Mouse (Mus musculus): ENCODE results near the gene Pard3.

Gene Pard3

GRCm38 (mm10) chr8:127535846-127536220 is 472.1 kb downstream of the Pard3 start:
- DNase-seq (ENCODE audit: extremely low read depth, low read depth, low spot score) = no peak

DNA sequence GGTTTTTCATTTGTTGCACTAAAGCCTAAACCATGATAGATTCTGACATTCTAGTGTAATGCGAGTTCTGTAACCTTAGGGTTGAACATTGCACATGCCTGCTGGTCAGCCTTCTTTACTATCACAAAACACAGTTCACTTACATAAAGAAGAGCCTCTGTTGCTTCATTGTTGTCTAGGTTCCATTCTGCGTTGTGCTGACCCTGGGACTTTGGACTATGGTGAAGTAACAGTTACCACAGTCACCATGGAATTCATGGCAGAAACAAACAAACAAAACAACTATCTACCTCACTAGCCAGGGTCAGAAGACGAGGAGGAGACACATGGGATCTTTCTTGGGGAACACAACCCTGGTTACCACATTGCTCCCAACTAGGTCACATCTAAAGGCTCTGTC is 476.1 kb downstream of the Pard3 start:
- no peak for DNase-seq (ENCODE audit: extremely low read depth, low read depth, low spot score)

DNA sequence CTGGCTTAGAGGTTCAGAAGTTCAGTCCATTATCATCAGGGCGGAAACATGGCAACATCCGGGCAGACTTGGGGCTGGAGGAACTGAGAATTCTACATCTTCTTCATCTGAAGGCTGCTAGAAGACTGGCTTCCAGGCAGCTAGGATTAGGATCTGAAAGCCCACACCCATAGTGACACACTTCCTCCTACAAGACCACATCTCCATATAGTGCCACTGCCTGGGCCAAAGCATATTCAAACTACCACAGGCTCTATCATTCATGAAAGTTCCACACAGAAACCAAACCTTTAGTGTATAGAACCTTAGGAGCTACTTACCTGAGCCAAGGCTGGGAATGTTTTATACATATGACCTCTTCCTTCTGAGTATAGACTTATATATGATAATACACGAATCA is 476.6 kb downstream of the Pard3 start:
- no peak for DNase-seq (ENCODE audit: extremely low read depth, low read depth, low spot score)

DNA sequence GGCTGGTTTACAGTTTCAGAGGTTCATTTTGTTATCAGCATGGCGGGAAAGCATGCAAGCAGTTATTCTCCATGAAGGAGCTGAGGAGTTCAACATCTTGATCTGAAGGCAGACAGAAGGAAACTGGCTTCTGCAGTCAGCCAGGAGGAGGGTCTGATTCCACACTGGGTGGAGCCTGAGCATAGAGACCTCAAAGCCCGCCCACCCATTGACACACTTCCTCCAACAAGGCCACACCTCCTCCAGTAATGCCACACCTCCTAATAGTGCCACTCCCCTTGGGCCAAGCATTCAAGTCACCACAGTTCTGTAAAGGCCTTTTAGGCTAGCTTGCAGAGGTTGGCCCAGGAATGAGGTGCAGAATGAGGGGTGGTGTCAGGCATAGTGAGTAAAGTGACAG is 478.5 kb downstream of the Pard3 start:
- DNase-seq (ENCODE audit: extremely low read depth, low read depth, low spot score) = no peak

DNA sequence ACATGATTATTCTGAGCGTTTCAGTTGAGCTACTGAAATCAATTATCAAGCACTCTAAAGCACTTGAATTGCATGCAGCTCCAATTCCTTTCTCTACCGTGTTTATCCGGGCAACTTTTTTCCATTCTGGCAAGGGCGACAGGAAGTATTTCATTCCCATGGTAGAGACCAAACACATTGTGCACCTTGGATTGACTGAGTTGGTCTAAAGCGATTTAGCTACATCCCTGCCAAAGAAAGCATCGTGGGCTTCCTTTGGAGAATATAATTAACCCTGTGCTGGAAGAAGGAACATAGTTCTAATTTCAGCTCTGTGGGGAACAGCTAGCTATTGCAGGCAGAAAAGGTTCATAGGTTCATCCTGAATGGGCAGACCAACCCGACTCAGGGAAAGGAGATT is 480.0 kb downstream of the Pard3 start:
- no peak for DNase-seq (ENCODE audit: extremely low read depth, low read depth, low spot score)

DNA sequence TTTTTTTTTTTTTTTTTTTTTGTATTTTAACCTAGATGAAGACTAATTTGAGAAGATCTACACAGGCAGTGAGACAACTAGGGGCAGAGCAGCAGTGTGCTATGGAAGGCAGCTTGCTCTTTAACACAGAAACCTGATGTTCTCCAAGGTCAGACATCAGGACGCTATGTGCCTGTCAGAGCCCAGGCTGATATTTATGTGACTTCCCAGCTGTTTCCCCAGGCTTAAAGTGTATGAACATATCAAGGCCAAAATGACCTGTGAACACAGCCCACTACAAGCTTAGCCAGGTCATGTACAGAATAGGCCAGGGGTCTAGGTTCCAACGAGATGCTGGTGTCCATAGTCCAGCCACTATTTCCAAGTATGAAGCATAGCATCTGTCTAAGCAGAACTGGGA is 482.5 kb downstream of the Pard3 start:
- DNase-seq (ENCODE audit: extremely low read depth, low read depth, low spot score) = no peak

DNA sequence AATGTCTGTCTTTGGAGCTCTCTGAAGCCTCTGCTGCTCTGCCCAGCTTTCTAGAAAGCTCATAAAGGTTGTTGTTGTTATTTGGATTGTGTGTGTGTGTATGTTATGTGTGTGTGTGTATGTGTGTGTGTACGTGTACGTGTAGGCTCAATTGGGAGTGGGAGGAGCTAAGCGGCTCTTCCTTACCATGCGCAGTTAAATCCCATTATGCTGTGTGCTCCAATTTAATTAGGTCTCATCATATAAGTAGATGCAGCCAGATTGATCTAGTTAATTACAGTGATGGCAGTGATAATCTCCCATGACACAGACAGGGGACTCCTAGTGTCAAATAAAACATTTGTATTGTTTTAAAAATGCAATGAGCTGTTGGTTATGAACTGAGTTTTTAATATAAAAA is 487.2 kb downstream of the Pard3 start:
- DNase-seq (ENCODE audit: extremely low read depth, low read depth, low spot score) = no peak

DNA sequence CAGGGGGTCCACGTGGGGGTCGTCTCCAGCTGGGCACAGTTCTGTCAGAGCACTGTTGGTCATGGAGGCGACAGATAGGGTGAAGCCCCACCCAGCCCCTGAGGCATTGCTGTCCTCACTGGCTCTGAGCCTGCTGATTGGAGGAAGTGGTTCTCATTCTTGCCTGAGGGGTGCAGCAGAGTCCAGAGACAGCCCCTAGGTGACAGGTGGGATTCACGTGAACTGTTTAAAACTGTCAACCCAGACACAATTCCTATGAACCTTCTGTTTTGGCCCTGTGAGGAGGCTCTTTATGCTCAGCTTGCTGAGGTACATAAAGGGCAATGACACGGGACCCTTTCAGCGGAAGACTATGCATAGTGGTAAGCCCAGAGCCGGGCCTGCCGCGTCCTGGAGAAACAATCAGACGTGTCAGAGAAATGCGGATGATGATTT is 488.5 kb downstream of the Pard3 start:
- no peak for DNase-seq (ENCODE audit: extremely low read depth, low read depth, low spot score)

- no peak for DNase-seq (ENCODE audit: extremely low read depth, low read depth, low spot score)
Measured at GRCm38 (mm10) chr8:127552836-127553235, 489.1 kb downstream of the Pard3 start.

GRCm38 (mm10) chr8:127553582-127553981 is 489.9 kb downstream of the Pard3 start:
- no peak for DNase-seq (ENCODE audit: extremely low read depth, low read depth, low spot score)

DNA sequence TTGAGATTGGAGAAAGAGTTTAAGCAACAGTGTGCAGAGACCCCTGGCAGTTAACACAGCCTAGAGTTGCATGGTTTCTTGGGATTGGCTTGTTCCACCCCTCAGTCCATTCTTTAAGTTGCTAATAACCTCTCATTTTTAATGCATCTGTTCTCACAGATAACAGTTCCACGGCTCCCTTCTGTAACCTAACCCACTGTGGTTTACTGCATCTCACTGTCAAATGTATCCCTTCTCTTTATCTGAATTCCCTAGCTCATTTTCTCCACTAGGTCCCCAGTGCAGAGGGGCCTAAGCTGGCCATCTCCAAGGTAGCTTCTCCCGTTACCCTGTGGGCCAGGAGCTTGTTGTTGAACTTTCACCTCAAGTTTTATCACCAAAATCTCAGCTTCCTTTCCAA is 492.1 kb downstream of the Pard3 start:
- no peak for DNase-seq (ENCODE audit: extremely low read depth, low read depth, low spot score)

- DNase-seq (ENCODE audit: extremely low read depth, low read depth, low spot score) = no peak
Measured at GRCm38 (mm10) chr8:127556964-127557363, 493.3 kb downstream of the Pard3 start.

DNA sequence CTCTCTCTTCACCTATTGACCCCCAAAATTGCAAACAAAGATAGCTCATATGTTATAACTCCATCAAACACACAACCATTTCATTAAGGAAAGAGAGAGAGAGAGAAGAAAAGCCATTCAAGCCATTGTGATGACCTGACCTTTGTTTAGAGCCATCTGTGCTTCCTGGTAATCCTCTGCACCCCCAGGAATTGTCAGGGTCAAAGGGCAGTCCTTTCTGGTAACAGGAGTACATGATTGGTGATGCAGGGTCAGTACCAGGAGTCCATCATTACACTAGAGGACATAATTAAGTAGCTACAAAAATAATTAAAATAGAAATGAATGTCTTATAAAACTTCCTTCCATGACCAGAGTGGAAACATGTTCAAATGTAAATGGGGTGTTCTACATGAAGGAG is 493.9 kb downstream of the Pard3 start:
- no peak for DNase-seq (ENCODE audit: extremely low read depth, low read depth, low spot score)

GRCm38 (mm10) chr8:127563634-127564033 is 499.9 kb downstream of the Pard3 start:
- no peak for DNase-seq (ENCODE audit: extremely low read depth, low read depth, low spot score)

DNA sequence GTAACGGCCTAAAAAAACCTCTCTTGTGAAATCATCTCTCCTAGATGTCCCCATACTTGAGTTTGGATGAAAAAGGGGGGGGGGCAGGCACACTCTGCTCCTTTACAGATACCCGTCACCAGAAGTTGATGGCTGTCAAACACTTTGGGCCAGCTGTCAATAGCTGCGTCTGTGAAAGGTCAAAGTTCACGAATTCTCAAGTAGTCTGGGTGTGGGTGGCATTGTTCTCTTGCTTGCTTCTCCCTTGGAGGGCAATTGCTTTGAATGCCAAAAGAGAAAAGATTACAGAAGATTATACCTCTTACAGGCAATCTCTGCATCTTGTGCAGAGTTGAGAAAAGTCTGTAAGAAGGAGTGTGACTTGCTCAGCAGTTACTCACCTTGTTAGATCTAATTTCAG is 500.7 kb downstream of the Pard3 start:
- DNase-seq (ENCODE audit: extremely low read depth, low read depth, low spot score) = peak; percentile 49

- DNase-seq (ENCODE audit: extremely low read depth, low read depth, low spot score) = no peak
Measured at GRCm38 (mm10) chr8:127569212-127569611, 505.5 kb downstream of the Pard3 start.

DNA sequence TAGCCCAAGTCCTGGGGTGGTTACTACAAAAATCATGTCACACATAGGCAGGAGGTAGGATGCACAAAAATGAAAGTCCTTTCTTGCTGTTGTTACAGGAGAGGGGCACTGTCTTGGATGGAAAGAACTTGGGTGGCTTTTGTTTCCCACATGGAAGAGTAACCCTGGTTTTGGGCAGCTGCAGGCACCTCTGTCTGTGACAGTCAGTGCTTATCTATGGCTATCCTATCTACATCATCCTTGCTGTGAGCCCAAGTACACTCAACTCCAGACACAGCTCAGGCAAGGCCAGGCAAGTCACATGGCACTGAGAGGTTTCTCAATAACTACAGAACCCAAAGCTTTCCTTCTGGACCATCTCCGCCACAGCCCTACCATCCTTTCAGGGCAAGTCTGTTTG is 506.8 kb downstream of the Pard3 start:
- no peak for DNase-seq (ENCODE audit: extremely low read depth, low read depth, low spot score)

DNA sequence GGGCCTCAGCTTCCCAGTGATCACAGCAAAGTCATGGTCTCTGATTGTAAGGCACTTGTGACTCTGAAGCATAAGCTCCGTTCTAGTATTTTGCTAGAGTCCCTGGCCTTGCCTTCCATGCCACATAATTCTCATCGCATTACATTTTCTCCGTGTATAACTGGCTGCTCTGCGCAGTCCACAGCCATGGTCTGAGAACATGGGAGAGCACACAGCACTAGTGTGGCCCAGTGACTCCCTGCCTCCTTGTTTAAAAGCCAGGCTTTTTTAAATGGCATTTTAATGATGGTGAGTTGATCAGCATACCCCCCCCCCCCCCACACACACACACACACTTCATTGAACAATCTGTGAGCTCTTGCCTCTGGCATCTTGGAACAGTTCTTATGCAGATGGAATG is 508.8 kb downstream of the Pard3 start:
- no peak for DNase-seq (ENCODE audit: extremely low read depth, low read depth, low spot score)

- no peak for DNase-seq (ENCODE audit: extremely low read depth, low read depth, low spot score)
Measured at GRCm38 (mm10) chr8:127576657-127577056, 513.0 kb downstream of the Pard3 start.

DNA sequence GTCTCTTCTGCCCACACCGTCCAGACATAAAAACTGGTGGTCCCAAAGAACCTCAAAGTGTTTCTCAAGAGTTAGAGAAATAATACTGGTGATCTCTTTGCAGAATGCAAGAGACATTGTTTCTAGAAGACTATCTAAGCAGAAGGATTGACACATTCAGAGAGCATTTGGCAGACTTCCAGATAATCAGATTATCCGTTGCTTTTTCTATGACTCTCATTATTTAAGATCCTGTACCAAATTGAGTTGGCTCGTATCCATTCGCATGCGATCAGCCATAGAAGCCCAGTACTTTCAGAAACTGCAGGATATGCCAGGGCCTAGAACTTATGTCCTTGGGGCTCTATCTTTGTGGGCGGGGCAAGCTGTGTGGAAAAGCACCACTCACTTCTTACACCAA is 514.0 kb downstream of the Pard3 start:
- no peak for DNase-seq (ENCODE audit: extremely low read depth, low read depth, low spot score)

DNA sequence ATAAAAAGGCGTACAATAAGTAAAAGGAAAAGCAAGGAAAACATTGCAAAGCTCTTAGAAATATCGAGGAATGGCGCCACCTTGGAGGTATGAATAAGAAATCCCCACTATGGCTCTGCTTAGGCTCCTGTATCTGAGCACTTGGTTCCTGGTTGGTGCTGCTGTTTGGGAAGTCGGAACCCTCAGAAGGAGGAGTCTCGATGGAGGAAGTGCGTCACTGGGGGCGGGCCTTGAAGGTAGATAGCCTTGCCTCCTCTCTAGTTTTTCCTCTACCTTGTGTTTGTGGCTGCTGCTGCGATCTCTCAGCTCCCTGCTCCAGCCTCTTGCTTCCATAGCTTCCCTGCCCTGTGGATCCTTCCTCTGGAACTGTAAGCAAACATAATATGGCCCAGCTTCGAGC is 515.7 kb downstream of the Pard3 start:
- no peak for DNase-seq (ENCODE audit: extremely low read depth, low read depth, low spot score)

DNA sequence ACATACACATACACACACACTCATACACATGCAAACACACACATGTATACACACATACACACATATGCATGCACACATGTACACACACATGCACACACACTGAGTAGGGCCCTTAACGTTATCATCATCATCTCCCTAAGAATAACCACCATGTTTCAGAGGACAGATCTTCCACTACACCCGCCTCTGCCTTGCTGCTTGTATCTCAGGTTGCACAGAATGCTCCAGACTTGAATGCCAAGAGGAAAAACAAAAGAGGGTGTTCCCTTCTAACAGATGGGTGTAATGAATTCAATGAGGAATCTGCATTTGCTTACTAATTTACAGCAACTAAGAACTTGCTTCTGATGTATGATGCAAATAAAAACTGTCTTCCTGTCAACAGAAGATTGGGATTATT is 519.7 kb downstream of the Pard3 start:
- no peak for DNase-seq (ENCODE audit: extremely low read depth, low read depth, low spot score)

DNA sequence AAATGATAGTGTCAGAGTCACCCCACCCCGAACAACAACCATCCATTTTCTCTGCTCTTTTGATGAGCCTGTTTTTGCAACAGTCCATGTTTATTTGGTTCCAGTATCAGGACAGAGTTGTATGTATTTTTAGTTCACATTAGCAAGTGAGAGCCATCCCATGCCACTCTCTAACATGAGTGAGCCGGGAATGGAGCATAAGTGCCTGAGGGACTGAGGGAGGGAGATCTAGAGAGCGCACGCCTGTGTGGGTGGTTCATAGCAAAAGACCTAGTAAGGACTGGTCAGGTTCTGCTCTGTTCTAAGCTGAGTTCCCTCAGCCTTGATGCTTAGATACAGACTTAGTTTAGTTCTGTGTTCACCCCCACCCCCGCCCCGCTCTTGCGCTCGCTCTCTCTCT is 521.9 kb downstream of the Pard3 start:
- no peak for DNase-seq (ENCODE audit: extremely low read depth, low read depth, low spot score)

- DNase-seq (ENCODE audit: extremely low read depth, low read depth, low spot score) = no peak
Measured at GRCm38 (mm10) chr8:127586681-127587080, 523.0 kb downstream of the Pard3 start.
